Mouse (Mus musculus): ENCODE measurements around the gene Dusp5.

GRCm38 (mm10) chr19:53493866-53494265 is 35.0 kb upstream of the Dusp5 start:
- TF ChIP-seq GATA1 (IDR thresholded peaks at IDR 0.05; ENCODE audit: low read length) (no peak), TAL1 (IDR thresholded peaks at IDR 0.05; ENCODE audit: low read length) (no peak)
